Mouse (Mus musculus): ENCODE results near the gene Kri1.
"Not testable (repeated sequence)": the region's sequence is repeated elsewhere in the genome, so short reads cannot be mapped to it uniquely, and the experiment has no call there.

The Kri1 gene

GRCm38 (mm10) chr9:21274336-21274735 is 13.4 kb downstream of the Kri1 start:
- DNase-seq (ENCODE audit: low spot score in 2 of 2), result no peak

GRCm38 (mm10) chr9:21273520-21274228 is 14.1 kb downstream of the Kri1 start:
- DNase-seq (ENCODE audit: low spot score in 2 of 2), result no peak

- DNase-seq (ENCODE audit: low spot score in 2 of 2), result no peak
Observed at GRCm38 (mm10) chr9:21273094-21273493, 14.7 kb downstream of the Kri1 start.

- DNase-seq (ENCODE audit: low spot score in 2 of 2), result no peak
Observed at GRCm38 (mm10) chr9:21272391-21272790, 15.4 kb downstream of the Kri1 start.

GRCm38 (mm10) chr9:21269590-21269989 is 18.2 kb downstream of the Kri1 start:
- DNase-seq (ENCODE audit: low spot score in 2 of 2), result not testable (repeated sequence)

- no peak for DNase-seq (ENCODE audit: low spot score in 2 of 2)
Observed at GRCm38 (mm10) chr9:21268305-21268704, 19.5 kb downstream of the Kri1 start.

- DNase-seq (ENCODE audit: low spot score in 2 of 2), result no peak
Observed at GRCm38 (mm10) chr9:21266889-21267288, 20.9 kb downstream of the Kri1 start.

GRCm38 (mm10) chr9:21265611-21266010 is 22.2 kb downstream of the Kri1 start:
- no peak for DNase-seq (ENCODE audit: low spot score in 2 of 2)

GRCm38 (mm10) chr9:21265000-21265561 is 22.7 kb downstream of the Kri1 start, which contains the start of gene Atg4d:
TSS of gene Atg4d (plus strand) at chr9:21265293.
- DNase-seq (ENCODE audit: low spot score in 2 of 2), result peak; percentile 94

- no peak for DNase-seq (ENCODE audit: low spot score in 2 of 2)
Observed at GRCm38 (mm10) chr9:21264272-21264999, 23.3 kb downstream of the Kri1 start.

GRCm38 (mm10) chr9:21261831-21262230 is 25.9 kb downstream of the Kri1 start:
- DNase-seq (ENCODE audit: low spot score in 2 of 2), result no peak

GRCm38 (mm10) chr9:21260491-21261040 is 27.2 kb downstream of the Kri1 start:
- no peak for DNase-seq (ENCODE audit: low spot score in 2 of 2)

GRCm38 (mm10) chr9:21256349-21256748 is 31.4 kb downstream of the Kri1 start:
- not testable (repeated sequence) for DNase-seq (ENCODE audit: low spot score in 2 of 2)

GRCm38 (mm10) chr9:21254690-21255089 is 33.1 kb downstream of the Kri1 start:
- no peak for DNase-seq (ENCODE audit: low spot score in 2 of 2)

GRCm38 (mm10) chr9:21251116-21251735 is 36.5 kb downstream of the Kri1 start:
- DNase-seq (ENCODE audit: low spot score in 2 of 2), result no peak

GRCm38 (mm10) chr9:21250509-21250908 is 37.3 kb downstream of the Kri1 start:
- no peak for DNase-seq (ENCODE audit: low spot score in 2 of 2)

GRCm38 (mm10) chr9:21249629-21250508 is 37.9 kb downstream of the Kri1 start:
- no peak for DNase-seq (ENCODE audit: low spot score in 2 of 2)

- DNase-seq (ENCODE audit: low spot score in 2 of 2), result no peak
Observed at GRCm38 (mm10) chr9:21248326-21248725, 39.4 kb downstream of the Kri1 start, which contains the start of gene S1pr5. TSS of gene S1pr5 (minus strand) at chr9:21248443.

GRCm38 (mm10) chr9:21246342-21246741 is 41.4 kb downstream of the Kri1 start:
- no peak for DNase-seq (ENCODE audit: low spot score in 2 of 2)

GRCm38 (mm10) chr9:21245113-21245487 is 42.7 kb downstream of the Kri1 start:
- no peak for DNase-seq (ENCODE audit: low spot score in 2 of 2)

All from frontal cortex, postnatal 14 days (tissue).